Mouse (Mus musculus): ENCODE results near the gene Dok4.

DNA sequence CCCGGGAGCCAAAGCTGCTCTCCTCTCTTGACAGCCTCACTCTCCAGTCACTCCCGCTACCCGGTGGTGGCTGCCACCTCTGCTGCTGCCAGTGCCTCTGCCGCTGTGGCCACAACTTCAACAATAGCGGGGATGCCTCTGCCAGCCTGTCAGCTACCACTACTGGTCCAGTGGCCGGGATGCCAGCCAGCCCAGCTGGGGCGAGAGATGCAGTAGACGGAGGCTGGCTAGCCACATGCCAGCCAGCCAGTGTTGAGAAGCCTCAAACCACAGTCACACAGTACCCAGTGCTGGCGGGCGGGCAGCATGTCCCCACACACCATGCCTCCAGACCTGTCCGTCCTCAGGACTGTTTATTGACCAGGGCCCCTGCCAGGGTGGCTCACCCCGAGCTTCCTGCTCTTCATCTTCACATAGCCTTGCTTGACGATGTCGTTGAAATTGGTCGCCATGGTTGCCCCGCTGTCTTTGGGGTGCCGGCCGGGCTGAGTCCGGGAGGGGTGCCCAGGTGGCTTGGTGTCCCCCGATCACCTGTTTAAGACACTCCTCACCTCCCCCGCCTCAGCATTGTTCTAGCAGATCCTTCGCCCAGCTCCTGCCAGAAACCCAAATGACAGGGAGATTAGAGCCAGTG, 5.5 kb downstream of the Dok4 start:
- no peak for TF ChIP-seq CTCF (IDR thresholded peaks at IDR 0.05; ENCODE audit: extremely low read depth, insufficient read depth, insufficient read length, insufficient replicate concordance)
- TF ChIP-seq POLR2A (IDR thresholded peaks at IDR 0.05; ENCODE audit: low read depth, low read length) = no peak
